Mouse (Mus musculus) intestine, embryonic 15.5 days (tissue): Measurements from ENCODE around the gene Prkaa2. TPM values are rescaled to one million over a fixed set of nuclear protein-coding genes. Genes with fewer than 3 reads are reported as not detected.

Experiments used
- ATAC-seq: fragments of 200-750 bp; cut with Nextera tagmentation; 2 replicates; pipeline ENCODE4 v1.8.0; 2017; ENCODE audit warnings: moderate TSS enrichment, moderate library complexity
- H3K27ac ChIP-seq: fragments of 300-500 bp; sonication (generic); 2 replicates; pipeline ENCODE4 v1.5.1; 2015; ENCODE audit warnings: mild to moderate bottlenecking, inconsistent platforms
- H3K27me3 ChIP-seq: fragments of 300-500 bp; sonication (generic); replicated peaks from 2 replicates; pipeline ENCODE4 v1.6.1; 2015; ENCODE audit warnings: inconsistent platforms
- H3K36me3 ChIP-seq: fragments of 300-500 bp; sonication (generic); 2 replicates; pipeline ENCODE4 v1.6.1; 2015; ENCODE audit warnings: inconsistent platforms
- H3K4me1 ChIP-seq: fragments of 300-500 bp; sonication (generic); replicated peaks from 2 replicates; pipeline ENCODE4 v1.6.1; 2015; ENCODE audit warnings: inconsistent platforms
- H3K4me2 ChIP-seq: fragments of 300-500 bp; sonication (generic); replicated peaks from 2 replicates; pipeline ENCODE4 v1.6.1; 2015; ENCODE audit warnings: mild to moderate bottlenecking, inconsistent platforms
- H3K4me3 ChIP-seq: fragments of 300-500 bp; sonication (generic); replicated peaks from 2 replicates; pipeline ENCODE4 v1.5.1; 2015; ENCODE audit warnings: inconsistent platforms
- H3K9ac ChIP-seq: fragments of 300-500 bp; sonication (generic); 2 replicates; pipeline ENCODE4 v1.6.1; 2015; ENCODE audit warnings: inconsistent platforms
- H3K9me3 ChIP-seq: fragments of 300-500 bp; sonication (generic); 2 replicates; pipeline ENCODE4 v1.6.1; 2016; ENCODE audit warnings: inconsistent platforms
- WGBS: fragments of 180-500 bp; shearing (Covaris S2); methylation state at CpG from one replicate; pipeline ENCODE4 v1.1.7; 2015; 5-methylcytosine and 5-hydroxymethylcytosine counted together
- polyA plus RNA-seq: library from polyadenylated mRNA; unstranded; fragments of >200 nt; fragmentation: Nextera tagmentation; extraction: Ambion mirVana; gene quantifications from 2 replicates; pipeline ENCODE4 v1.2.1, GENCODE M21; 2015

The Prkaa2 gene
- polyA plus RNA-seq, 1 experiment from 2014 or later, result 4.6 TPM

DNA sequence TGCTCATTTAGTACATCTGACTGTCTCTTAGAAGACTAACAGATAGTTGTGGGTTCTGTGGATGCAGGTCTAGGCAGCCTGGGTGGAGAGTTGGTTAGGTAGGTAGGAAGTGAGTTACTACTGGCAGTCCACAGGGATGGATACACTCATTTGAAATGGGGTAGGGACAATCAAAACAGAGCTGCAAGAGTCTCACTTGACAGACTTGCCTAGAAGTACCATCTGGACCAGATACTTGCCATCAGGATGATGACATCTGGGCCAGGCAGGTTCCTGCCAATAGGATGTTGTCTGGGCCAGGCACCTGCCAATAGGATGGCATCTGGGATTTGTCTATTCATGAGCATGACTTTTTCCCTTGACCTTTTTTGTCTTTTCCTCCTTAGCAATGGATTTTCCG lies 108.0 kb downstream of the Prkaa2 start:
- WGBS, result 66% methylated on average over 1 of the region's 1 CpGs
- Histone ChIP-seq H3K9ac (no peak overlapping the region), H3K27ac (no peak overlapping the region), H3K36me3 (no peaks in the 10 kb centered on the region), H3K9me3 (no peaks in the 10 kb centered on the region), H3K4me1 (no peaks in the 10 kb centered on the region), H3K4me3 (no peak overlapping the region), H3K4me2 (no peak overlapping the region), H3K27me3 (no peaks in the 10 kb centered on the region)
- ATAC-seq, result no peak

DNA sequence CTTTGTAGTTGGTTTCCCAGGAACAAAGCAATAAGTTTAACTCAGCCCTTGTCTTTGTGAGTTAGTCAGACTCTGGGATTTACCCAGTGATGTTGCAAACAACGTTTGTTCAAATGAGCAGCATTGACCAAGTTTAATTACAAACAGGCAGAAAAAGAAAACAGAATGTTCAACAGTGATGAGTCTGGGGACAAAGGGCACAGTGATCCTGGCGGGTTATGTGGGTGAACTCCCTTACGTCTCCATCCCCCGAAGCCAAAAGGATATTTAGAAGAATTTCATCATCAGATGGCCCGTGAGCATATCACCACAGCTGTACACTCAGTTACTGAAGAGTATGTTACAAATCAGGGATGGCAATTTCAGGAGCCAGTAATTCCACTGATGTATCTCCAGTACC lies 110.0 kb downstream of the Prkaa2 start:
- H3K27me3 ChIP-seq, result no peaks in the 10 kb centered on the region
- ATAC-seq, result no peak
- WGBS, result 78% methylated on average over 5 of the region's 5 CpGs

DNA sequence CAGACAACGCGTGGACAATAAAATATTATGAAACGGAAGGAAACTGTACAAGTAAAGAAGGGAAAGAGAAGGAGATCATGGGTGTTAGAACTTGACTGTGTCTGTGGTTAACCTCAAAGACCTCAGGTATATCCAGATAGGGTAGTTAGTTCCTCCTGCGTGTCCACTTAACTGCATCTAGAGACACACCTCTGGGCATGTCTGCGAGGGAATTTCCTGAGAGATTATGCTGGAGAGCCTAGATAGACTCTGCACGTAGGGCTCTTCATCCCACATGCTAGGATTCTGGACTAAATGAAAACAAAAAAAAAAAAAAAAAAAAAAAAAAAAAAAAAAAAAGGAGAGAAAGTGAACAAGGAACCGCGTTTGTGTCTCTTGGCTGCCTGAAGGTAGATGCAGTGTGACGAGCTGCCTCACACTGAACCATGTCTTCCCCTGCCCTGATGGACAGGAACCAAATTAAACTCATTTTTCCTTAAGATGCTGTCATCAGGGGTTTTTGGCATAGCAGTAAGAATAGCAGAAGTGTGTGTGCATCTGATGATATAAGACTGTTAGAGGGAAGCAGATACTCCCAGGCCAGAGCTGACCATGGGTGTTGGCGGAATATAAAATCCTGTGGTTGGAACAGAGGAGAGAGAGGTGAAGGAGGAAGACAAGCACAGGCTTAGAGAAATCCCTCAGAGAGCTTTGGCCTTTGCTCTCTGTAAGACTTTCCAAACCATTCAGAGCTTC lies 116.4 kb downstream of the Prkaa2 start:
- H3K36me3 ChIP-seq, result no peaks in the 10 kb centered on the region
- 88% methylated on average over 10 of the region's 10 CpGs for WGBS
- no peak for ATAC-seq
- H3K9ac ChIP-seq, result no peak overlapping the region
- H3K4me1 ChIP-seq, result no peaks in the 10 kb centered on the region
- H3K4me2 ChIP-seq, result no peak overlapping the region
- no peak overlapping the region for H3K4me3 ChIP-seq
- H3K27ac ChIP-seq, result no peak overlapping the region
- H3K9me3 ChIP-seq, result no peaks in the 10 kb centered on the region
- H3K27me3 ChIP-seq, result no peaks in the 10 kb centered on the region

More for the DNA sequence above, 110.0 kb downstream of the Prkaa2 start:
- Histone ChIP-seq H3K4me3 (no peak overlapping the region), H3K36me3 (no peaks in the 10 kb centered on the region), H3K9ac (no peak overlapping the region), H3K4me2 (no peak overlapping the region), H3K4me1 (no peaks in the 10 kb centered on the region), H3K27ac (no peak overlapping the region), H3K9me3 (no peaks in the 10 kb centered on the region)

DNA sequence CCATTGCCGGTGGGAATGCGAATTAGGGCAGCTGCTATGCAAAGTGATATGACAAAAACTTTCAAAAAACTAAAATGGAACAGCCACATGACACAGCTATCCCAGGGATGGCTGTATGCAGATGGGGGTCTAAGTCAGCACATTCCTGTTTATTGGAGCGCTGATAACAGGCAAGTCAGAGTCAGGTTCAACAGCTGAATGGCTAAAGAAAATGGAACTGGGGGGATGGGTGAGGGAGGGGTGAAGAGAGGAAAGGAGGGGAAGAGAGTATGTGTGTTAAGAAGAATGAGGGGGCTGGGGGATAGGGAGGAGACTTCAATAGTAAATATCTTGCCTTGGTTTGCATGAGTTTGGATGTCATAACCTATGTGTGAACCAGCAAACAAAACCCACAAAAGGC lies 117.4 kb downstream of the Prkaa2 start:
- Histone ChIP-seq H3K4me2 (no peak overlapping the region), H3K9ac (no peak overlapping the region), H3K27me3 (no peaks in the 10 kb centered on the region), H3K9me3 (no peaks in the 10 kb centered on the region), H3K36me3 (no peaks in the 10 kb centered on the region), H3K4me1 (no peaks in the 10 kb centered on the region), H3K4me3 (no peak overlapping the region), H3K27ac (no peak overlapping the region)
- ATAC-seq, result no peak
- 83% methylated on average over 3 of the region's 3 CpGs for WGBS

DNA sequence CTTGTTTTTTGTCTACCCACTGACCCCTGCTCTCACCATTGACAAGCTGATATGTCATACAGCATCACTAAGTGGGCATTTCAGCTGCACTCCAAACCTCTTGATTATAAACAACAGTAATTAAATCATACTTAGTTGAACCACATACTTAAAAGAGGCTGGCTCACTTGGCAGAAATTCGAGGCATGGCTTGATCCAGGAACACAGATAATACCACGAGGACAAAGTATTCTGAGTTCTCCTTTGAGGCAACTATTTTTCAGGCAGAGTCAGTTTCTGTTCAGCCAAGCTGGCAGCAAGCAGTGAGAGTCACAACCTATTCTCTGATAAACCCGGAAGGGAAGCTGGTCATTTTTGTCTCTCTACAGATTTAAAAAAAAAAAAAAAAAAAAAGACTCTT lies 119.0 kb downstream of the Prkaa2 start:
- Histone ChIP-seq H3K4me3 (no peak overlapping the region), H3K27me3 (no peaks in the 10 kb centered on the region), H3K9me3 (no peaks in the 10 kb centered on the region), H3K9ac (no peak overlapping the region), H3K27ac (no peak overlapping the region), H3K4me2 (no peak overlapping the region), H3K4me1 (no peaks in the 10 kb centered on the region), H3K36me3 (no peaks in the 10 kb centered on the region)
- WGBS, result 78% methylated on average over 3 of the region's 3 CpGs
- ATAC-seq, result no peak

DNA sequence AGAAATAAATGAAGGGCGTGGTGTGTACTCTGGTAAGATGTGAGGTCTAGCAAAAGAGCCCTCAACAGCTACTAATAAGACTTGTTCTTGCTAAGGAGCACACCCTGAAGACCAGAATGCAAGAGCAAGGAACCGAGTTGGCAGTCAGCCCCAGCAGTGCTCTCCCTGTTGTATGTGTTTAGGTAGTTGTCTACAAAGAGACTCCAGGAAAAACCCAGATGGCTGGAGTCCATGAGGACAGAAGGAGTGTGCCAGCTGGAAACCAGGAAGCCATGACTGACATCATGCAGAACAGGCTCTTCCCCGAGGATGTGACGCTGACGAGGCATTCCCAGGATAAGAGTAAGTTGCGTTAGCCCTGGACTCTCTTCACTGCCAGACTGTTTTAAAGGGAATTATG lies 119.7 kb downstream of the Prkaa2 start:
- Histone ChIP-seq H3K9ac (no peak overlapping the region), H3K27me3 (no peaks in the 10 kb centered on the region), H3K27ac (no peak overlapping the region), H3K36me3 (no peaks in the 10 kb centered on the region), H3K9me3 (no peaks in the 10 kb centered on the region), H3K4me1 (no peaks in the 10 kb centered on the region), H3K4me2 (no peak overlapping the region), H3K4me3 (no peak overlapping the region)
- no peak for ATAC-seq
- 78% methylated on average over 6 of the region's 6 CpGs for WGBS

DNA sequence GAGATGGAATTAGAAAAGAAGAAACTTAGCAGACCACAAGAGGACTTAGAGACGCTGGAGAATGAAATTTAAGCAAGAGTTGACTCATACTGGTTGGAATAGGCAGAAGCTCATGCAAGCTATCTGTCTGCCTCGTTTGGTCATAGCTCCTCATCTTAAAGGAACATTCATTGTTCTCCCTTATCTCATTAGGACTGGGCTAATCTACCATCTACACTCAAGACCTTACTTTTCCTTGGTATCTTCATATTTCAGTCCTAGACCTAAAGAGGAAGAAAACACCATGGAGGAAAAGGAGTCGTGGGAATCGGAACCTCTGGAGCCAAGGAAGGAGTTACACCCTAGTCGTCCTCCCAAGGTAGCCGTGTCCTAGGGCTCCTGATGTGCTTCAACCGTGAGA lies 121.0 kb downstream of the Prkaa2 start:
- Histone ChIP-seq H3K9me3 (no peaks in the 10 kb centered on the region), H3K27me3 (no peaks in the 10 kb centered on the region), H3K4me3 (no peak overlapping the region), H3K9ac (no peak overlapping the region), H3K4me2 (no peak overlapping the region), H3K4me1 (no peaks in the 10 kb centered on the region), H3K36me3 (no peaks in the 10 kb centered on the region), H3K27ac (no peak overlapping the region)
- no peak for ATAC-seq
- WGBS, result 87% methylated on average over 7 of the region's 7 CpGs

DNA sequence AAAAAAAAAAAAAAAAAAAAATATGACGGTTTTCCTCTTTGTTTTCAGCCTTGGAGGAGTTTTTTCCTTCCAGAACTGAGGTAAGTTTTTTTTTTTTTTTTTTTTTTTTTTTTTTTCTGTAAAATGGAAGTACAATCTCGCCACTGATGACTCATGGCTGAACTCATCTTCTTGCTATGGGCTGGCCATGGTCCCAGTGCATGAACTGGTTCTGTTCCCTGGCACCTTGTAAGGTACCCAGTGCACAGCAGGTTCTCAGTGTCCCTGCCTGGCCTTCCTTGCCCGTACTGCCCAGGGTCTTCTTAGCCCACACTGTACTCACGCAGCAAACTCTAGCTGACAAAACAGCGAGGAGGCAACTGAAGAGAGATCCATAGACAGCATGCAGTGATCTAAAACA lies 121.6 kb downstream of the Prkaa2 start:
- WGBS, result 74% methylated on average over 5 of the region's 5 CpGs
- no peaks in the 10 kb centered on the region for H3K36me3 ChIP-seq

DNA sequence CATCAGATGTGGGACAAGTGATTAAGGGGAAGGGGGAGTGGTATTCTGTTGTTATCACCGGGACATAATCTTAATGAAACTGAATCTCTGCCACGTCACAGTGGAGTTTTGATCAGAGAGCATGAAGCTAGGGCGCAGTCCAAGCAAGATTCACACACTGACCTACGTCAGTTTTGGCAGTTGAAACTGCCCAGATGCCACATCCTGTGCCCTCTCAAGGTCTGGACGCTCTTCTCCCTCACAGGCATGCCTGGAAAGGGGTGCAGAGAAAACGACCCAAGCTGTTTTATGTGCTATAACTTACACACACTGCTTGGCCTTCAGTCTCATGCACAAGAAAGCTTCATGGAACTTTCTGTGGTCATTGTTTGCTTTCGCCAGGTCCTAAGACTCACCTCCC lies 122.1 kb downstream of the Prkaa2 start:
- H3K27me3 ChIP-seq, result no peaks in the 10 kb centered on the region
- no peaks in the 10 kb centered on the region for H3K36me3 ChIP-seq
- no peak for ATAC-seq
- no peak overlapping the region for H3K4me2 ChIP-seq
- H3K9ac ChIP-seq, result no peak overlapping the region
- no peak overlapping the region for H3K4me3 ChIP-seq
- 66% methylated on average over 7 of the region's 7 CpGs for WGBS
- H3K4me1 ChIP-seq, result no peaks in the 10 kb centered on the region
- no peak overlapping the region for H3K27ac ChIP-seq
- no peaks in the 10 kb centered on the region for H3K9me3 ChIP-seq

More for the DNA sequence above, 121.6 kb downstream of the Prkaa2 start:
- Histone ChIP-seq H3K9me3 (no peaks in the 10 kb centered on the region), H3K27me3 (no peaks in the 10 kb centered on the region), H3K27ac (no peak overlapping the region), H3K4me3 (no peak overlapping the region), H3K9ac (no peak overlapping the region), H3K4me2 (no peak overlapping the region), H3K4me1 (no peaks in the 10 kb centered on the region)
- no peak for ATAC-seq

DNA sequence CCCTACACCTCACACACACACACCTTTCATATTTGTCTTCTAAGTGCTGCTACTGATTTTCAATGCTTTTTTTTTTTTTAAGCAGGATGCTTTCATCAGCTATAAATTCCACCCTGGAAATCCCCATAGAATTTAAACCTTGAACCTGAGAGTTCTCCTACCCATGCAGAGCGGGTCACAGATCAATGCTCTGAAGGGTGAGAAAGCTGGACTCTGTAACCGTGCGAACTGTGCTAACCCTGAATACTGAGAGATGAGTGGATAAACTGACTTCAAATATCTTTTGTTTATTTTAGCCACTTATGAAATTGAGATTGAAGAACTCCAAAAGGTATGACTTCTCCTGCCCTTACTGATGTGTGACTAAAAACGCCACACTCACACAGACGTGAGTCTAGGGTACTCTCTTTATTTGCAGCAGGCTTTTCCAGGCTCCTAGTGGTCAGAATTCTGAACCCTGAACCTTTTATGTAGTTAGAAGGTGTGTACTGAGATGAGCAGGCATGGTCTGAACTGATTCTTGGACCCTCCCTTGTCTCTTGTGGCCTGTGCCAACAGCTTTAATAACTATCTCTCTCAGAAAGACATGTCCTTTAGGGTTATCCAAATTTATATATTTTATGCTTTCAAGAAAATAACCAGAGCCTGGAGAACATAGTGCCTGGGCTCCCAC lies 123.6 kb downstream of the Prkaa2 start:
- 72% methylated on average over 5 of the region's 5 CpGs for WGBS
- Histone ChIP-seq H3K4me3 (no peak overlapping the region), H3K36me3 (no peaks in the 10 kb centered on the region), H3K9me3 (no peaks in the 10 kb centered on the region), H3K4me2 (no peak overlapping the region), H3K27ac (no peak overlapping the region), H3K27me3 (no peaks in the 10 kb centered on the region), H3K9ac (no peak overlapping the region), H3K4me1 (no peaks in the 10 kb centered on the region)
- no peak for ATAC-seq

Other genes starting within 250 kb of the Prkaa2 start
- 0.08 and 0.23 TPM in 2 replicates for gene C8a, start 233.5 kb downstream of the Prkaa2 start, polyA plus RNA-seq
- 0.11 and 0.15 TPM in 2 replicates for gene Fyb2, start 196.4 kb downstream of the Prkaa2 start, polyA plus RNA-seq
- gene Plpp3, start 47.5 kb upstream of the Prkaa2 start, polyA plus RNA-seq, result 41.2 and 42.0 TPM in 2 replicates